Mouse (Mus musculus): Measurements from ENCODE around the gene Polr2j.

- TF ChIP-seq CHD2 (IDR thresholded peaks at IDR 0.05; ENCODE audit: low read length) (no peak), EP300 (IDR thresholded peaks at IDR 0.05; ENCODE audit: low read length) (no peak), MAZ (IDR thresholded peaks at IDR 0.05; ENCODE audit: low read depth, low read length) (no peak)
Measured at GRCm38 (mm10) chr5:136104511-136104910, 11.9 kb upstream of the Polr2j start.
